Mouse (Mus musculus) layer of hippocampus, postnatal 10 days (tissue): ENCODE data around the gene Babam1. TPM values are rescaled to one million over a fixed set of nuclear protein-coding genes. Genes with fewer than 3 reads are reported as not detected.
A peak's percentile ranks its signal among the peaks of the same experiment; 100 is the strongest.

Experiments used
- DNase-seq, 2 experiments: peaks; one replicate each; pipeline ENCODE4 v3.0.0; 2021; ENCODE audit warnings: low spot score in 2 of 2
- long read RNA-seq: library from polyadenylated mRNA; stranded (forward); transcript quantifications from one replicate; pipeline ENCODE4 v2.0.0, GENCODE M21; 2023
- total RNA-seq, 2 experiments: library from RNA; stranded (reverse); gene quantifications; 2 replicates each; pipeline ENCODE4 v1.2.3; 2021

The Babam1 gene
- total RNA-seq: 10 to 100 TPM; 78.7 to 82.2 TPM
- long read RNA-seq, transcript Babam1-201 (9 exons, 1,433 nt): major isoform, 44 of 73 reads
- long read RNA-seq, partial matches to known transcripts: 10 of 73 reads
- long read RNA-seq, other reads (novel, unspliced or antisense): 19 of 73 reads

- DNase-seq: peak; percentile 87 to 91
These were observed at the start of gene Babam1 for GRCm38 (mm10) chr8:71396639-71397305. TSS of gene Babam1 (plus strand) at chr8:71396861.

GRCm38 (mm10) chr8:71351117-71351516 lies 45.5 kb upstream of the Babam1 start:
- no peak for DNase-seq

GRCm38 (mm10) chr8:71351520-71351919 lies 45.1 kb upstream of the Babam1 start:
- no peak for DNase-seq

GRCm38 (mm10) chr8:71358026-71358425 lies 38.6 kb upstream of the Babam1 start:
- DNase-seq: no peak

GRCm38 (mm10) chr8:71366771-71367528 lies 29.7 kb upstream of the Babam1 start, which contains the start of gene Use1:
TSS of gene Use1 (plus strand) at chr8:71366848.
- DNase-seq: peak; percentile 85 to 90

- DNase-seq: no peak
These were observed 29.0 kb upstream of the Babam1 start for GRCm38 (mm10) chr8:71367529-71368176.

GRCm38 (mm10) chr8:71368366-71368765 lies 28.3 kb upstream of the Babam1 start:
- no peak for DNase-seq

GRCm38 (mm10) chr8:71369040-71369718 lies 27.5 kb upstream of the Babam1 start:
- no peak for DNase-seq

GRCm38 (mm10) chr8:71370711-71371235 lies 25.9 kb upstream of the Babam1 start:
- no peak for DNase-seq

- DNase-seq: peak; percentile 94 to 97
These were observed 25.3 kb upstream of the Babam1 start, which contains the start of gene Ocel1 for GRCm38 (mm10) chr8:71371236-71371848. TSS of gene Ocel1 (plus strand) at chr8:71371298.

- DNase-seq: no peak
These were observed 24.2 kb upstream of the Babam1 start for GRCm38 (mm10) chr8:71372427-71372826.

- DNase-seq: no peak
These were observed 23.7 kb upstream of the Babam1 start for GRCm38 (mm10) chr8:71373000-71373399.

GRCm38 (mm10) chr8:71374616-71375206 lies 21.9 kb upstream of the Babam1 start:
- no peak for DNase-seq

- DNase-seq: peak; percentile 50 to 68
These were observed 20.9 kb upstream of the Babam1 start for GRCm38 (mm10) chr8:71375581-71376422.

- no peak for DNase-seq
These were observed 20.1 kb upstream of the Babam1 start for GRCm38 (mm10) chr8:71376423-71377030.

- no peak for DNase-seq
These were observed 17.7 kb upstream of the Babam1 start for GRCm38 (mm10) chr8:71379008-71379407.

- no peak for DNase-seq
These were observed 17.1 kb upstream of the Babam1 start for GRCm38 (mm10) chr8:71379512-71380075.
